Mouse (Mus musculus) adrenal gland, postnatal 25 days (tissue): ENCODE data around the gene Phldb3. TPM values are rescaled to one million over a fixed set of nuclear protein-coding genes. Genes with fewer than 3 reads are reported as not detected.

Source experiments
- DNase-seq: peaks from one replicate; pipeline ENCODE4 v3.0.0; 2021; ENCODE audit warnings: mixed read lengths
- total RNA-seq: library from RNA; stranded (reverse); gene quantifications from 2 replicates; pipeline ENCODE4 v1.2.3, GENCODE M21; 2021

The Phldb3 gene
- total RNA-seq, 1 experiment from 2014 or later: 7.4 TPM

- DNase-seq: no peak
Observed at GRCm38 (mm10) chr7:24630116-24630880, 19.7 kb downstream of the Phldb3 start.

DNA sequence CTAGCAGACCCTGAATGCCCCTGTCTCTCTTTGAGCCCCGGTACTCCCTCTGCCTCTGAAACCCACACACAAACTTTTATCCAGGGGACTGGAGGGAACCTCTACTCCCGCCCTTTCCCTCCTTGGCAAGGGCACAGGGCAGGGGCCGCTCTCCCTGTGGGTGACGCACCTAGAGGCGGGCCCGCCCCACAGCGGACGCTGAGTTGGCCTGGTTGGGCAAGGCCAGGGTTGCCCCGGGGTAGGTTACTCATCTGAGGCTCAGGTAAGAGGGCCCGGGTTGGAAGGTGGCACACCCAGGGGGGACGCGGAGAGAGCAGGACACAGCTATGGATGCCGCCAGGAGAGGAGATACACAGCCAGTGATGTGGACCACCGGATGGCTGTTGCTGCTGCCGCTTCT, 25.7 kb downstream of the Phldb3 start, which contains the start of gene Lypd3:
Lypd3 (plus strand) TSS at position 287 of the 400 bp plus-strand sequence.
- DNase-seq: no peak

DNA sequence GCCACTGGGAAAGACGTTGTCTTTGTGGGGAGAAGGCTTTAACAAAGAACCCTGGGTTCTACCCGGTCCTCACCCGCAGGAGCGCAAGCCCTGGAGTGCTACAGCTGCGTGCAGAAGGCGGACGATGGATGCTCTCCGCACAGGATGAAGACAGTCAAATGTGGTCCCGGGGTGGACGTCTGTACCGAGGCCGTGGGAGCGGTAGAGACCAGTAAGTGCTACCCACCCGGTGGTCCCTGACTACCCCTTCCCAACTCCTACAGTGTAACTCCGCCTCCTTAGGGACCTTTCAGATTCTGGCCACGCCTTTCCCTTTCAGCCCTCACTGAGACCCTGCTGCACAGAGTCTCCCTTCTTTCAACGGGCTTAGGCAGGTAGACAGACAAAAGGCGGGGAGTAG, 26.5 kb downstream of the Phldb3 start:
- DNase-seq: no peak

GRCm38 (mm10) chr7:24638026-24638856, 27.7 kb downstream of the Phldb3 start:
- peak; percentile 25 for DNase-seq

DNA sequence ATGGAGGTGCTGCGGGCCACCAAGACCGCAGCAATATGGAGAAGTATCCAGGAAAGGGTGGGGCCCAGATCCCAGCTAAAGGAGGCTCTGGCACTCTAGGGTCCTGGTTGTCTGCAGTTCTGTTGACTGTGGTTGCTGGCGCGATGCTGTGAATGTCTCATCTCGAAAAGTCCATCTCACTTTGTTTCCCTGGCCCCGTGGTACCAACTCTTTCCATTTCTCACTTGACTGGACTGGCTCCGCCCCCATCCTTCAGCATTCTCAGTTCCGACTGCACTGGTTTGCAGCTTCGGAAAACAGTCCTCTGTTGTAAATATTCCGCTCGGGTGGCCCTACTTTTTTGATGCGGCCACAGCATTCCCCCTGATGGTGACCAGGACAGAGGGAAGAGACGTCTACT, 29.9 kb downstream of the Phldb3 start:
- no peak for DNase-seq

DNA sequence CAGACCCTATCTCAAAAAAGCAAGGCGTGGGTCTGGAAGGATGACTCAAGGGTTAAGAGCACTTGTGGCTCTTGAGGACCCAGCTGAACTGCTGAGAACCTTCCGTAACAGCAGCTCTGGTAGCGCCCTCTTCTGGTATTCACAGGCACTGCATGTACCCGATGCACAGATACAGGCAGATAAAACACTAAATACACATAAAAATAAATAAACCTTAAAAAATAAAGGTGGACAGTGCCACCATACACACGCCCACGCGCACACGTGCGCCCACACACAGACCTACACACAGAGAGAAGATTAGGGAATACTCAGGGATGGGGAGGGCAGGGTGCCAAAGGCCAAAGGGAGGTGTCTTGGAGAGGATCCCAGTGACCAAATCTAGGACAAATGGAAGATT, 31.9 kb downstream of the Phldb3 start:
- DNase-seq: peak; percentile 66

DNA sequence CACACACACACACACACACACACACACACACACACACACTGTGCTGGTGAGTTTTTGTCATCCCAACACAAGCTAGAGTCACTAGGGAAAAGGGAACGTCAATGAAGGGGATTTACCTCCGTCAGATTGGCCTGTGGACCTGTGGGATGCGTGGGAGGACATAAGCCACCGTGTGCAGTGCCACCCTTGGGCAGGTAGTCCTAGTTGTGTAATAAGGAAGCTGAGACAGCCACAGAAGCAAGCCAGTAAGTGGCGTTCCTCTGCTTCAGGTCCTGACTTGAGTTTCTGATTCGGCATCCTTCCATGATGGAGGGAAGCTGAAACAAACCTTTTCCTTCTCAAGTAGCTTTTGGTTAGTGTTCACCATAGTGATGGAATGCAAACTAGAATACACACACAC, 33.9 kb downstream of the Phldb3 start:
- DNase-seq: no peak

- DNase-seq: no peak
Observed at GRCm38 (mm10) chr7:24644996-24645395, 34.4 kb downstream of the Phldb3 start.

GRCm38 (mm10) chr7:24646486-24646885, 35.9 kb downstream of the Phldb3 start:
- DNase-seq: no peak

DNA sequence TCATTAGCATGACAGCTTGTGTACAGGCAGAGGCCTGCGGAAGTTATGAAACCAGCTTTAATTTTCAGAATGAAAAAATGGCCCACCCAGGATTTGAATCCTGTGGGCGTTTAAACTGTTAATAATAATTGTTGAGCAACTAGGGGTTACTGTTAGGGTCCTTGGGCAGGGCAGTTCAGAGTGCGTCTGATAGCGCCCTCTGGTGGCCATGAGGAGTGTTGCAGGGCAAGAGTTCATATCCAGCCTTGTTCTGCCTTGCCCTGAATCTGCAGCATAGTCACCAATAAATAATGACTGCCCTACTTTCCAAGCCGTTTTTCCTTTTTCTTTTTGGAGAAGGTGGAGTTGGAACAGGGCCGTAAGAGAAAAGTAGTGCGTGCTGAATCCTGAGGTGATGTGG, 43.1 kb downstream of the Phldb3 start:
- DNase-seq: peak; percentile 65

DNA sequence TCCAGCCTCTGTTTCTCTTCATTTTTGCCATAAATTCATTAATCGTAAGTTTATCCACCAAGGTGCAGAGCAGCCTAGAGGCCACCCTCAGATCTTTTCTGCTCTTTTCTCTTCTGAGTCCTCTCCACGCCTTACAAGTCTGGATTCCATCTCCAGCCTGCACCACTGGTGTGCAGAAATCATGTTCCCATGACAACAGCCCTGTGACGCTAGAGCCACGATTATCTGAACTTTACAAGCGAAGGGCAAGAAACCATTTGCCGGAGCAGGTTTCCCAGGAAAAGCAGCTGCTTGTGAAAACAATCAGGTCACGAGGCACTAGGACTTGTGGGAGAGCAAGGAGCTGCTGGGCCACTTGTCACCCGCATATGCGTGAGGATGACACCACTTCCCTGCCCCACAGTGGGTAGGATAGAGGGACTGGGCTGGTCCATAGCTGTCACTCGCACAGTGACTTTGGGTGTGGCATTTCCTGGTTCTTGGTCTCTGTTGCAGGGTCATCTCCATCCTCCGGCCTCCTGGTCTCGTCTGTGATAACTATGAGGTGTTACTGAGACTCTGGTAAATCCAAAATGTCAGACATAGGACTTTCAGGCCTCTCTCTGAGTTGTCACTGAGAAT, 49.3 kb downstream of the Phldb3 start:
- no peak for DNase-seq

DNA sequence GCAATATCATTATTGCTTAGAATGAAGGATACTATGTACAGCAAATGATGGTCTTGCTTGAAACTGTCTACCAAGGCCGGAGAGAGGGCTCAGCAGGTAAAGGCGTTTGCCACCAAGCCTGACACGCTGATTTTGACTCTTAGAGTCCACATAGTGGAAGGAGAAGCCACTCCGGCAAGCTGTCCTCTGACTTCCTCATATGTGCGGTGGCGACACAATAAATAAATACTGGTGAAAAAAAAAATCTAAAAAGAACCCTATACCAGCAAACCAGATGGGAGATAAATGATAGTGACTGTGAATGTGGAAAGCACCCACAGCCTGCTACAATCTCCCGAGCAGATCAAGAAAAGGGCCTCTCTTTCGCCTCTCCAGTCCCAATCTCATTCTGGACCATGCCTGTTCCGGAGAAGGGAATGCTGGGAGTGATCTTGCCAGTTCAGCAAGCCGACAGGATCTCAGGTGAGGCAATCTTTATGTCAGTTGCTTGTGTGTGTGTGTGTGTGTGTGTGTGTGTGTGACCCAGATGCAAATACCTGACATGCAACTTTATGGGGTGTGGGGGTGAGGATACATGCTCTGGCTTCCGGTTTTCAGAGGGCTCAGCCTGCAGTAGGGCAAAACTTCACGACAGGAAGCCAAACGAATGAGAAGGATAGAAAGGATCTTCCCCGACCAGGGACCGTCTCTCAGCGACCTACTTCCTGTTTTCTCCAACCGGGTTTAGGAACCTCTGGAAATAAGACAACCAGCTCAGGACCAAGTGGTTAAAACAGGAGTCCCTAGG, 50.7 kb downstream of the Phldb3 start:
- no peak for DNase-seq

GRCm38 (mm10) chr7:24662575-24662974, 52.0 kb downstream of the Phldb3 start:
- peak; percentile 56 for DNase-seq

GRCm38 (mm10) chr7:24664301-24664700, 53.7 kb downstream of the Phldb3 start:
- no peak for DNase-seq

DNA sequence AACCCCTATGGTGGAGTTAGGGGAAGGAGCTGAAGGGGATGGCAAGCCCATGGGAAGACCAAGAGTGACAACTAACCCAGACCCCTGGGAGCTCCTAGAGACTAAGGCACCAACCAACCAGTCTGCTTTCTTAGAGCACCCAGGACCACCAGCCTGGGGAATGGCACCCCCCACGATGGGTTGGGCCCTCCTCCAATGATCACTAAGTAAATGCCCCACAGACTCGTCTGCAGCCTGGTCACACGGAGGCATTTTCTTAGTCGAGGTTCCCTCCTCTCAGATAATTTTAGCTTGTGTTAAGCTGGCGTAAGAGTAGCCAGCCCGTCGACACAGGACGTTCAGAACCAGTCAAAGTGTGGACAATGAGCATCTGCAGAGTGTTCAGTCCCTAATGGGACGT, 54.4 kb downstream of the Phldb3 start:
- DNase-seq: no peak

DNA sequence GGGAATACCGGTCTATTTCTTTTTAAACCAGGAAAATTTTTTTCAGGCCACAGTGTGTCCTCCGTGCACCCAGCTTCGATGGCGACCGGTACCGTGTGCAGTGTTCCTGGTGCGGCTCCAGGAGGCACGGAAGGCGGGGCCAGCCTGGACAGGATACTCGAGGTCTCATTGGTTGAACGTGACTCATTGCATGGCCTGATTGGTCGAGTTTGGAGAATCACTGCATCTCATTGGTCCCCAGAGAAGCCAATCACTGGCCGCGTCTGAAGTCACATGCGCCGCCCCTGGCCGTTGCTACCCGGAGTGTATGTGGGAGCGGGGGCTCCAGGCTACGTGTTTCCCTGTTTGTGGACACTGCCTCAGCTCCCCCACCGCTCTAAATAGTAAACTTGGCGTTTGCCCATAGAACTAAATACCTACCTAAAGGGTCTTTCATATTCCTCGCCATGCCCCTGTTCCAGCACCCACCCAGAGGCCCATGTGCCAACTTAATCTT, 61.4 kb downstream of the Phldb3 start:
- no peak for DNase-seq

- DNase-seq: no peak
Observed at GRCm38 (mm10) chr7:24676575-24676974, 66.0 kb downstream of the Phldb3 start, which contains the start of gene Tex101. TSS of gene Tex101 (minus strand) at chr7:24676675.
